Mouse (Mus musculus) stomach, embryonic 15.5 days (tissue): ENCODE data around the gene Rab4a. TPM values are rescaled to one million over a fixed set of nuclear protein-coding genes. Genes with fewer than 3 reads are reported as not detected.

Experiments
- ATAC-seq: fragments of 200-750 bp; cut with Nextera tagmentation; 2 replicates; pipeline ENCODE4 v1.8.0; 2017; ENCODE audit warnings: low read depth, moderate number of reproducible peaks, moderate TSS enrichment; ENCODE audit not compliant: insufficient read depth, low FRiP score
- H3K27ac ChIP-seq: fragments of 300-500 bp; sonication (generic); 2 replicates; pipeline ENCODE4 v1.5.1; 2015; ENCODE audit warnings: mild to moderate bottlenecking, inconsistent platforms
- H3K27me3 ChIP-seq: fragments of 300-500 bp; sonication (generic); replicated peaks from 2 replicates; pipeline ENCODE4 v1.6.1; 2015; ENCODE audit warnings: inconsistent platforms
- H3K36me3 ChIP-seq: fragments of 300-500 bp; sonication (generic); 2 replicates; pipeline ENCODE4 v1.6.1; 2015; ENCODE audit warnings: inconsistent platforms
- H3K4me1 ChIP-seq: fragments of 300-500 bp; sonication (generic); 2 replicates; pipeline ENCODE4 v1.6.1; 2015; ENCODE audit warnings: inconsistent platforms
- H3K4me2 ChIP-seq: fragments of 300-500 bp; sonication (generic); 2 replicates; pipeline ENCODE4 v1.6.1; 2015; ENCODE audit warnings: mild to moderate bottlenecking, inconsistent platforms
- H3K4me3 ChIP-seq: fragments of 300-500 bp; sonication (generic); replicated peaks from 2 replicates; pipeline ENCODE4 v1.5.1; 2015; ENCODE audit warnings: inconsistent platforms
- H3K9ac ChIP-seq: fragments of 300-500 bp; sonication (generic); 2 replicates; pipeline ENCODE4 v1.6.1; 2015; ENCODE audit warnings: inconsistent platforms
- H3K9me3 ChIP-seq: fragments of 300-500 bp; sonication (generic); 2 replicates; pipeline ENCODE4 v1.6.1; 2016; ENCODE audit warnings: inconsistent platforms
- WGBS: fragments of 180-500 bp; shearing (Covaris S2); methylation state at CpG from one replicate; pipeline ENCODE4 v1.1.7; 2015; 5-methylcytosine and 5-hydroxymethylcytosine counted together
- polyA plus RNA-seq: library from polyadenylated mRNA; unstranded; fragments of >200 nt; fragmentation: Nextera tagmentation; extraction: Ambion mirVana; gene quantifications from 2 replicates; pipeline ENCODE4 v1.2.1, GENCODE M21; 2015

The Rab4a gene
- 46.7 and 49.1 TPM in 2 replicates for polyA plus RNA-seq

GRCm38 (mm10) chr8:123805718-123806373 is at the start of gene Rab4a:
TSS of gene Rab4a (plus strand) at chr8:123805985.
- Histone ChIP-seq H3K27me3 (no peaks in the 10 kb centered on the region), H3K4me2 (peak within 1 kb of the TSS; percentile 85), H3K4me1 (peaks cover 12% of the 10 kb centered on the region), H3K9ac (peak within 1 kb of the TSS; percentile 63), H3K4me3 (peak within 1 kb of the TSS; percentile 56), H3K27ac (peak within 1 kb of the TSS; percentile 75), H3K9me3 (no peaks in the 10 kb centered on the region), H3K36me3 (no peaks in the 10 kb centered on the region)
- WGBS: under 1% methylated on average over 48 of the region's 48 CpGs
- peak; percentile 88 for ATAC-seq

GRCm38 (mm10) chr8:123756901-123757300 is 48.9 kb upstream of the Rab4a start:
- Histone ChIP-seq H3K9me3 (no peaks in the 10 kb centered on the region), H3K4me1 (peaks cover 32% of the 10 kb centered on the region), H3K4me3 (no peak overlapping the region), H3K9ac (no peak overlapping the region), H3K4me2 (no peak overlapping the region), H3K27ac (no peak overlapping the region), H3K27me3 (no peaks in the 10 kb centered on the region; the same call in 1 of the 2 replicates), H3K36me3 (no peaks in the 10 kb centered on the region)
- WGBS: 62% methylated on average over 8 of the region's 8 CpGs
- 0 out of 2 replicates have a peak, but pooled peaks have one; percentile 33 for ATAC-seq

GRCm38 (mm10) chr8:123758935-123759334 is 46.9 kb upstream of the Rab4a start:
- Histone ChIP-seq H3K9ac (no peak overlapping the region), H3K4me1 (peaks cover 33% of the 10 kb centered on the region), H3K9me3 (no peaks in the 10 kb centered on the region), H3K27ac (no peak overlapping the region), H3K36me3 (no peaks in the 10 kb centered on the region), H3K4me3 (no peak overlapping the region), H3K4me2 (no peak overlapping the region), H3K27me3 (no peaks in the 10 kb centered on the region; the same call in 1 of the 2 replicates)
- WGBS: 81% methylated on average over 1 of the region's 1 CpGs
- ATAC-seq: no peak

GRCm38 (mm10) chr8:123759933-123760332 is 45.9 kb upstream of the Rab4a start:
- WGBS: 23% methylated on average over 10 of the region's 10 CpGs
- Histone ChIP-seq H3K4me3 (no peak overlapping the region), H3K4me2 (peak overlapping the region; percentile 23; the same call in 1 of the 2 replicates)

GRCm38 (mm10) chr8:123760579-123760978 is 45.2 kb upstream of the Rab4a start:
- WGBS: 37% methylated on average over 5 of the region's 5 CpGs
- peaks cover 28% of the 10 kb centered on the region for H3K4me1 ChIP-seq
- H3K9ac ChIP-seq: no peak overlapping the region
- peak; percentile 34; the same call in 1 of the 2 replicates for ATAC-seq
- H3K36me3 ChIP-seq: no peaks in the 10 kb centered on the region
- no peak overlapping the region for H3K27ac ChIP-seq
- H3K4me3 ChIP-seq: no peak overlapping the region
- H3K27me3 ChIP-seq: no peaks in the 10 kb centered on the region; the same call in 1 of the 2 replicates
- no peaks in the 10 kb centered on the region for H3K9me3 ChIP-seq
- H3K4me2 ChIP-seq: peak overlapping the region; percentile 23; the same call in 1 of the 2 replicates

More at GRCm38 (mm10) chr8:123759933-123760332, 45.9 kb upstream of the Rab4a start:
- no peaks in the 10 kb centered on the region for H3K9me3 ChIP-seq
- H3K4me1 ChIP-seq: peaks cover 28% of the 10 kb centered on the region
- H3K27me3 ChIP-seq: no peaks in the 10 kb centered on the region; the same call in 1 of the 2 replicates
- H3K36me3 ChIP-seq: no peaks in the 10 kb centered on the region
- no peak overlapping the region for H3K27ac ChIP-seq
- H3K9ac ChIP-seq: no peak overlapping the region
- ATAC-seq: no peak

- 43% methylated on average over 12 of the region's 12 CpGs for WGBS
- H3K27ac ChIP-seq: no peak overlapping the region
- H3K4me1 ChIP-seq: peaks cover 28% of the 10 kb centered on the region
- no peaks in the 10 kb centered on the region for H3K9me3 ChIP-seq
- no peak overlapping the region for H3K9ac ChIP-seq
- H3K4me2 ChIP-seq: no peak overlapping the region
- H3K36me3 ChIP-seq: no peaks in the 10 kb centered on the region
- H3K27me3 ChIP-seq: no peaks in the 10 kb centered on the region; the same call in 1 of the 2 replicates
- no peak overlapping the region for H3K4me3 ChIP-seq
- no peak for ATAC-seq
Observed at GRCm38 (mm10) chr8:123761266-123761882, 44.4 kb upstream of the Rab4a start.

GRCm38 (mm10) chr8:123761883-123762270 is 43.9 kb upstream of the Rab4a start:
- Histone ChIP-seq H3K4me1 (peaks cover 28% of the 10 kb centered on the region), H3K4me2 (no peak overlapping the region), H3K27me3 (no peaks in the 10 kb centered on the region; the same call in 1 of the 2 replicates), H3K9ac (no peak overlapping the region), H3K9me3 (no peaks in the 10 kb centered on the region), H3K4me3 (no peak overlapping the region), H3K36me3 (no peaks in the 10 kb centered on the region), H3K27ac (no peak overlapping the region)
- ATAC-seq: no peak
- WGBS: 44% methylated on average over 4 of the region's 4 CpGs

GRCm38 (mm10) chr8:123763355-123763754 is 42.4 kb upstream of the Rab4a start:
- H3K27me3 ChIP-seq: no peaks in the 10 kb centered on the region; the same call in 1 of the 2 replicates
- no peaks in the 10 kb centered on the region for H3K9me3 ChIP-seq
- H3K4me3 ChIP-seq: no peak overlapping the region
- no peak overlapping the region for H3K4me2 ChIP-seq
- H3K27ac ChIP-seq: peak overlapping the region; percentile 69; the same call in 1 of the 2 replicates
- 43% methylated on average over 7 of the region's 7 CpGs for WGBS
- peaks cover 28% of the 10 kb centered on the region for H3K4me1 ChIP-seq
- ATAC-seq: no peak; the same call in 1 of the 2 replicates
- H3K36me3 ChIP-seq: no peaks in the 10 kb centered on the region
- no peak overlapping the region for H3K9ac ChIP-seq

GRCm38 (mm10) chr8:123764671-123765070 is 41.1 kb upstream of the Rab4a start:
- H3K27ac ChIP-seq: no peak overlapping the region
- H3K27me3 ChIP-seq: no peaks in the 10 kb centered on the region
- no peak overlapping the region for H3K4me2 ChIP-seq
- no peaks in the 10 kb centered on the region for H3K36me3 ChIP-seq
- H3K9me3 ChIP-seq: no peaks in the 10 kb centered on the region
- no peak overlapping the region for H3K4me3 ChIP-seq
- H3K4me1 ChIP-seq: peaks cover 28% of the 10 kb centered on the region
- H3K9ac ChIP-seq: no peak overlapping the region
- ATAC-seq: no peak
- 48% methylated on average over 4 of the region's 4 CpGs for WGBS

GRCm38 (mm10) chr8:123766516-123766915 is 39.3 kb upstream of the Rab4a start:
- no peak for ATAC-seq
- H3K4me3 ChIP-seq: no peak overlapping the region

GRCm38 (mm10) chr8:123767874-123768273 is 37.9 kb upstream of the Rab4a start:
- Histone ChIP-seq H3K9me3 (no peaks in the 10 kb centered on the region), H3K4me1 (0 out of 2 replicates have a peak, but pooled peaks cover 6% of the 10 kb centered on the region), H3K27ac (no peak overlapping the region), H3K27me3 (no peaks in the 10 kb centered on the region), H3K36me3 (no peaks in the 10 kb centered on the region), H3K4me3 (no peak overlapping the region), H3K4me2 (no peak overlapping the region), H3K9ac (no peak overlapping the region)
- WGBS: 78% methylated on average over 8 of the region's 8 CpGs
- no peak for ATAC-seq

More at GRCm38 (mm10) chr8:123766516-123766915, 39.3 kb upstream of the Rab4a start:
- Histone ChIP-seq H3K36me3 (no peaks in the 10 kb centered on the region), H3K9me3 (no peaks in the 10 kb centered on the region), H3K27me3 (no peaks in the 10 kb centered on the region), H3K4me1 (peaks cover 14% of the 10 kb centered on the region), H3K4me2 (no peak overlapping the region), H3K27ac (no peak overlapping the region), H3K9ac (no peak overlapping the region)
- WGBS: 81% methylated on average over 4 of the region's 4 CpGs
